Mouse (Mus musculus) large intestine, adult 2 months (tissue): Measurements from ENCODE around the gene Sec24c. TPM values are rescaled to one million over a fixed set of nuclear protein-coding genes. Genes with fewer than 3 reads are reported as not detected.

Experiments used
- DNase-seq: peaks from one replicate; pipeline ENCODE4 v3.0.0-alpha.2; 2012; ENCODE audit warnings: low read depth, low spot score
- WGBS: fragments of 180-500 bp; shearing (Covaris S2); methylation state at CpG from one replicate; pipeline ENCODE4 v1.1.7; 2018; 5-methylcytosine and 5-hydroxymethylcytosine counted together
- polyA plus RNA-seq: library from polyadenylated mRNA; depleted of rRNA; stranded (reverse); fragments of >200 nt; gene quantifications from 2 replicates; pipeline ENCODE4 v1.2.3, GENCODE M21; 2012

The Sec24c gene
- polyA plus RNA-seq, 1 experiment = 117 TPM

GRCm38 (mm10) chr14:20658902-20659301 is 15.2 kb upstream of the Sec24c start:
- 88% methylated on average over 6 of the region's 6 CpGs for WGBS
- DNase-seq = no peak

- WGBS = 98% methylated on average over 7 of the region's 7 CpGs
These were observed 14.4 kb upstream of the Sec24c start for GRCm38 (mm10) chr14:20659687-20660086.

GRCm38 (mm10) chr14:20660827-20661660 is 13.1 kb upstream of the Sec24c start:
- DNase-seq = peak; percentile 91

More at GRCm38 (mm10) chr14:20659687-20660086, 14.4 kb upstream of the Sec24c start:
- DNase-seq = no peak

GRCm38 (mm10) chr14:20661661-20662331 is 12.3 kb upstream of the Sec24c start:
- DNase-seq = no peak
- WGBS = 34% methylated on average over 19 of the region's 19 CpGs

More at GRCm38 (mm10) chr14:20660827-20661660, 13.1 kb upstream of the Sec24c start:
- 2% methylated on average over 52 of the region's 52 CpGs for WGBS

- DNase-seq = no peak
- 97% methylated on average over 3 of the region's 3 CpGs for WGBS
These were observed 11.4 kb upstream of the Sec24c start for GRCm38 (mm10) chr14:20662740-20663139.

GRCm38 (mm10) chr14:20663601-20664000 is 10.5 kb upstream of the Sec24c start:
- no peak for DNase-seq
- WGBS = 56% methylated on average over 2 of the region's 2 CpGs

- no peak for DNase-seq
- WGBS = 57% methylated on average over 3 of the region's 3 CpGs
These were observed 9.7 kb upstream of the Sec24c start for GRCm38 (mm10) chr14:20664436-20664835.

- no peak for DNase-seq
- 53% methylated on average over 1 of the region's 1 CpGs for WGBS
These were observed 6.6 kb upstream of the Sec24c start for GRCm38 (mm10) chr14:20667469-20667868.

GRCm38 (mm10) chr14:20668154-20668810 is 5.8 kb upstream of the Sec24c start, which contains the start of gene Synpo2l:
Gene Synpo2l, minus strand, starts transcription at chr14:20668354.
- 64% methylated on average over 8 of the region's 8 CpGs for WGBS
- no peak for DNase-seq

GRCm38 (mm10) chr14:20672990-20673389 is 1.1 kb upstream of the Sec24c start:
- WGBS = over 99% methylated on average over 2 of the region's 2 CpGs
- no peak for DNase-seq

GRCm38 (mm10) chr14:20673735-20674063 is 409 bp upstream of the Sec24c start:
- DNase-seq = peak; percentile 82
- 5% methylated on average over 13 of the region's 13 CpGs for WGBS

- no peak for DNase-seq
- WGBS = 80% methylated on average over 4 of the region's 4 CpGs
These were observed 3.8 kb downstream of the Sec24c start for GRCm38 (mm10) chr14:20677906-20678305.

- 84% methylated on average over 2 of the region's 2 CpGs for WGBS
- DNase-seq = no peak
These were observed 7.6 kb downstream of the Sec24c start for GRCm38 (mm10) chr14:20681742-20682141.

- no peak for DNase-seq
- WGBS = 30% methylated on average over 3 of the region's 3 CpGs
These were observed 8.4 kb downstream of the Sec24c start for GRCm38 (mm10) chr14:20682498-20682897.

- DNase-seq = no peak
- WGBS = 95% methylated on average over 3 of the region's 3 CpGs
These were observed 12.5 kb downstream of the Sec24c start for GRCm38 (mm10) chr14:20686576-20686975.

- WGBS = 77% methylated on average over 2 of the region's 2 CpGs
- DNase-seq = no peak
These were observed 14.9 kb downstream of the Sec24c start for GRCm38 (mm10) chr14:20689009-20689408.

- no peak for DNase-seq
- WGBS = 87% methylated on average over 6 of the region's 6 CpGs
These were observed 17.7 kb downstream of the Sec24c start for GRCm38 (mm10) chr14:20691772-20692171.

- no peak for DNase-seq
- WGBS = 87% methylated on average over 10 of the region's 10 CpGs
These were observed 19.5 kb downstream of the Sec24c start for GRCm38 (mm10) chr14:20693589-20694101.

GRCm38 (mm10) chr14:20694185-20694883 is 20.2 kb downstream of the Sec24c start:
- 39% methylated on average over 13 of the region's 13 CpGs for WGBS
- DNase-seq = no peak
